Mouse (Mus musculus) megakaryocyte progenitor cell, adult 5-6 weeks (primary cell): ENCODE data around the gene Abhd17c. TPM values are rescaled to one million over a fixed set of nuclear protein-coding genes. Genes with fewer than 3 reads are reported as not detected.

Experiments used
- ATAC-seq: replicated peaks from 2 replicates; pipeline ENCODE4 v1.8.0; 2016; ENCODE audit warnings: mild to moderate bottlenecking, moderate TSS enrichment, inconsistent platforms; ENCODE audit not compliant: poor library complexity
- total RNA-seq, 2 experiments: library from RNA; stranded (forward) in 1 of 2; stranded (reverse) in 1 of 2; fragments of 157-497, 149-512 nt in 1 of 2; fragments of 200-1000 nt in 1 of 2; gene quantifications; 2 replicates each; pipeline versions ENCODE4 v1.2.3 to v1.2.4; 2015 to 2017

The Abhd17c gene
- total RNA-seq, 2 experiments from 2014 or later: 26.8 to 46.1 TPM

DNA sequence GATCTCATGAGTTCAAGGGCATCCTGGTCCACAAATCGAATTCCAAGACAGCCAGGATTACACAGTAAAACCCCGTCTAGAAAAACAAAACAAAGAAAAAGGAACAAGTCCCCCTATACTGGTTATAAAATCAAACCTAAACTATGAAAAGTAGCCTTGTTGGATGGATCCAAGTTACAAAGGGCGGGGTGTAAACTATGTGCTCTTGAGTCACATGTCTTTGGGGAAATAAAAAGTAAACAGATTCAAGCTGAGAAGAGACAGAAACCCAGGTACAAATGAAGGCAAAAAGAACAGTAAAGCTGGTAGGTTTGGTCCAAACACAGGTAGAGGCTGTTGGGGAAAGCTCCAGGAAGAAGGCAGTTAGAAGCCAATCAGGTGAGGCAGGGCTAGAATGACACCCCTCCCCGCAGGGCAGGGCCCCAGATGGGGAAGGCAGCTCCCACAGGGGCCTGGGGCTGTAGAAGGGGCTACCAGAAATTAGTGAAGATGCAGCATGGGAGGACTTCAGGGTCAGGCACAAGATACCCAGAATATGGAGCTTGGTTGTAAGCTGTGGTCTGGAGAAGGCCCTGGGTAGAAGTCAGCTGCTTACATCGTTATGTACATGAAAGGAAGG lies 31.4 kb downstream of the Abhd17c start:
- no peak for ATAC-seq

DNA sequence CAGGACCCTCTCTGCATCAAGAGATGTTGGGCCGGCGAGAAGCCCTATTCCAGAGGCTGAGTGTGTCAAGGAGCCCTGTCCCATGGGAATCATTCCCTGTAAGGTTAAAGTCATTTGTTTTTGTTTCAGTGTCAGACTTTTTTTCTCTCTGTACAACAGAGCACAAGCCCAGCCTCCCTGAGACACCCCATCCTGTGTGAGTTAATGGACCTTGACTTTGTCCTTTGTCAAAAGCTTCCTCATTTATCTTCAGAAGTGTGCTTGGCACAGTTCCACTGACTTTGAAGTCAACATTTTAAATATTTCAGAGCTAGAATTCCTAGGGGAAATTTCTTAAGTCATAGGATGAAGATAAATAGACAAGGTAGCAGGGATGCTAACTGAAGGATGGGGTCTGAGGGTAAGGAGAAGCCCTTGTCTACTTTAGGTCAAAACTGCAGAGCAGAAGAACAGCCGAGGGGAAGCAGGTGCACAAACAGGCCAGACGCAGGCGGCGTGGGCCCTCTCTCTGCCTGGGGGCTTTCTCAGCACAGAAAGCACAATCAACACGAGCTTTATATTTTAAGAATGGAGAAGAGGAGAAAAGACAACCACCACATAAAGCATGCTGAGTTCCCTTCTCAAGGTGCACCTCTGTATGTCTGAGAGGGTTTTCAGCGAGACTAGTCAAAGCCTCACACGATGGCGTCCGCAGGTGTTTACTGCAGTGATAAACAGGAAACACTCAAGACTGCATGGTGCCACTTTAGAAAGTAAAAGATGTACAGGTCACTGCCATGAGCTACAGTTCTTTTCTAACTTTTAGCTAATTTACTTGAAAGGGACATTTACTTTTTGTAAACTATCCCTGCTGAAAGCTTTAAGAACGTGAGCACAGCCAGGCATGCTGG lies 32.2 kb downstream of the Abhd17c start:
- ATAC-seq: no peak

DNA sequence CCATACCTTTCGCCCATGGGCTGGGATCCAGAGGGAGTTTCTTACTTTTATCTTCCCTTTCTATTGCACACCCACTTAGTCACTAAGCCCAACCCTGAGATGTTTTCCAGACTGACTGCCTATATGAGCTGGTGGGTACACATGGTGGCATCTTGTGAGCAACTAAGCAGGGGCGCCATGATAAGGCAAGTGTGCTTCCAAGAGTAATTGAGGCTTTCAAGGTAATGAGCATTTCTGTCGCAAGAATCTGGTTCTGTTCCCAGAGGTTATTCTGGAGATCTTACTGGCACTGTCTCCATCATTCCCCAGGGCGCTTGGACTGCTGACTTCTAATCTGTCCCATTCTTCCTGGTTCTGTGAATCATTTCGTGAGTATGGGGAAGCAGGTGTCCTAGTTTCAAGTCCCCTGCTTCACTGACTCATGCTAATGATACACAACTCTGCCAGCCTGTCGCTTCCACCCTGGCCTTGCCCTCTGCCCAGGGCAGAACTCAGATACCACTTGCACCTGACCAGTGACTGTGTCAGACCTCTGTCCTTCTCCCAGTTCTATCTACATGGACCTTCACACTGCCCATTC lies 34.1 kb downstream of the Abhd17c start:
- no peak for ATAC-seq

DNA sequence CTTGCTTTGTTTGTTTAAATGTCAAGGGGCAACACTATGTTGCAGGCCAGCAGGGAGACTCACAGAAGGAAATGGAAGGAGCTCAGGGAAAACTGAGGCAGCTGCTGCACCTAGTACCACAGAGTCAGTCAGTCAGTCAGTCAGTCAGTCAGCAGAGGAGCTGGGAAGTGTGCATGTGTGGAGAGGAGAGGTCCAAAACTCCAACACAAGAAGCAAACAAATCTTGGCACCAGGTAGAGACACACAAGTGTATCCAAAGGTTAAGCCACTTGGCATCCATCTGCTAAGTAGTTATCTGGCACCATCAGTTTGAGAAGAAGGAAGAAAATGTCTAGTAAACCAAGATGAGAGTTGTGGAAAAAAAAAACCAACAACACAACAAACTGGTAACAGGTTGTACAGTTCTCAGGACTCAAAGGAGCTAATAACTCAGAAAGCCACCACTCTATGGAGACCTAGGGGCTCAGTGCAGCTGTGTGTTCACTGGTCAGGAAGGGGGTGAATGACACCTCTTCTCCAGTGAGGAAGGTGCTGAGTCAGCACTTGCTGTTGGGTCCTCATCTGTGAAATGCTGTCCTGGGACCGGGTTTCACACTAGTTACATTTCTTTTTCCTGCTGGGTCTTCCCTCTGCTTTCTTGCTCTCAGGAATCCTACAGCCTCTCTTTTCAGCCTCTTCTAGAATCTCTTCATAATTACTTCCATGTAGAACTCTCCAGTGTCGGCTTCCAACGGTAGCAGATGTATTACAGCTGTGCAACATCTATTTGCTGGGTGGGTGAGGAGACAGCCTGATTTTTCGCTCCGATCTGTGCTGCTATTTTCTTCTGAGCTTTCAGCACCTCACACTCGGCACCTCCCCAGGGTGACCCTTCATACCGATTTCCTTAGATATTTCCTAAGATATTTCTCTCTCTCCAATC lies 34.8 kb downstream of the Abhd17c start:
- ATAC-seq: no peak

DNA sequence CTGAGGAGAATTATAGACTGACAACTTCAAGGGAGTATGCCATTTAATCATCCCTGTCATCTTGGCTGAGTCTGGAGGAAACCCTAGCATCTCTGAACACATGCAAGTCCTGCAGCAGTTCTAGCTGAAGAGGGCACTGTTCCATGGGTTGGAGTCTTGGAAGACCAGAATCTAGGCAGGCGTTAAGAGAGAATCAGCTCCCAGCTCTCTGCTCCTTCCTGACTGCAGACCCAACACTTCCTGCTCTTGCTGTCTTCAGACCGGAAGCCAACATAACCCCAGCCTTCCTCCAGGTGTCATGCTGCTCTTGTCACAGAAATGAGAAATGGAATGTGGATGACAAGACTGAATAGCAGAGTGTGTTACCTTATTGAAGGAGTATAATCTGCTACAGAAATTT lies 36.3 kb downstream of the Abhd17c start:
- peak; percentile 74 for ATAC-seq

DNA sequence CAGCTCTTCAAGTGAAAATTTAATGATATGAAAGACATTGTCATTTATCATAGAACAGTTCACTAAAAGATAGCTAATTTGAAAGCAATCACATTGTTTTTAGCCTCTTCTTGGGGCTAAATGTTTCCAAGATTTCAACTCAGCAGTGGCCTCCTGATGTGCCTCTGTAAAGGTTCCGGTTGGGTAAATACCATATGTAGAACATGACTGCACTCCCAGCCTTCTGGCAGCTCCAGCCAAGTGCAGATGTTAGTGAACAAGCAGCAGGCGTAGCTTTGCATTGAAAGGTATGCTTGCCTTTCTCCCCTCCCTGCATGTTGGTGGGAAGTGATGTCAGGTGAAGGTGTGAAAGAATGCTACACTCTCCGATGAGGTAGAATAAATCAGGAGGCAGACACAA lies 36.9 kb downstream of the Abhd17c start:
- no peak for ATAC-seq

DNA sequence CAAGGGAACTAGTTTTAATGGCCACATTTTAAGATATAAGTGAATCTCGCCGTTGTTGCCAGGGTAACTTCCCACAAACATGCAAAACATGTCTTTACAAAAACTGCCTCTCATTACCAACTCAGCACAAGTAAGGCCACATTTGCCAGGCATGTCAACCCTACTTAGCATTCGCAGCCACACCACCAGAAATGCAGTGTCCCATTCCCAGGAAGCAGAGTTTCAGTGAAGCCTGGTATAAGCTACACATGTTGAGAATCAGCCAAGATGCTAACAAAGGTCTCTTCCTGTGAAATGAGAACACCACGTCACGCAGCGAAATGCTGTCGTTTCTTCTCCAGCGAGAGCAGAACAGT lies 38.7 kb downstream of the Abhd17c start:
- ATAC-seq: no peak

DNA sequence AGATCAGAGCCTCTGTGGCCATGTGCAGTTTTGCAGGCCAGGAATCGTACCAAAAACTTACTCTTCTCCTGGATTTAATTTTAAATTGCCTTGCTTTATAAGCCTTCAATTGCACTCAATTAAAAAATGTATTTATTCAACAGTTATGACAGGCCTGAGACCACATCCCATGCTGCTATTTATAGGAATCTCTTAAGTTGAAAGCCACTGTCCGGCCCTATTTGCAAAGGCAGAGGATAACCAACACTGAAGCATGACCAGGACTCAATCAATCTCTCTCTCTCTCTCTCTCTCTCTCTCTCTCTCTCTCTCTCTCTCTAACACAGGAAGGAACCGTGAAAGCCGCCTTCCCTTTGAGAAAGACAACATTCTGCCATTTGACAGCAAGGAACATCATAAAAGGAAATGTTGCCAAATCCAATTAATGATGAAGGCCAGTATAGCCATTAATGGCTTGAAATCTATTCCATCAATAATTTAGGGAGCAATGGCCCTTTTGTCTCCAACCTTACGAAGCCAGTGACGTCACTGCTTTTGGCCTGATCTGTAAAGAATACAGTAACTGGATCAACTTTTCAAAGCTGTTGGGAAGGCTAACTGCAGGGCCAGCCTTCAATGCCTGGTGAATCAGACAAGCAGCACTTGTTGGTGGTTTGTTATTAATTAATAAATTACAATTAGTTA lies 39.2 kb downstream of the Abhd17c start:
- no peak for ATAC-seq

DNA sequence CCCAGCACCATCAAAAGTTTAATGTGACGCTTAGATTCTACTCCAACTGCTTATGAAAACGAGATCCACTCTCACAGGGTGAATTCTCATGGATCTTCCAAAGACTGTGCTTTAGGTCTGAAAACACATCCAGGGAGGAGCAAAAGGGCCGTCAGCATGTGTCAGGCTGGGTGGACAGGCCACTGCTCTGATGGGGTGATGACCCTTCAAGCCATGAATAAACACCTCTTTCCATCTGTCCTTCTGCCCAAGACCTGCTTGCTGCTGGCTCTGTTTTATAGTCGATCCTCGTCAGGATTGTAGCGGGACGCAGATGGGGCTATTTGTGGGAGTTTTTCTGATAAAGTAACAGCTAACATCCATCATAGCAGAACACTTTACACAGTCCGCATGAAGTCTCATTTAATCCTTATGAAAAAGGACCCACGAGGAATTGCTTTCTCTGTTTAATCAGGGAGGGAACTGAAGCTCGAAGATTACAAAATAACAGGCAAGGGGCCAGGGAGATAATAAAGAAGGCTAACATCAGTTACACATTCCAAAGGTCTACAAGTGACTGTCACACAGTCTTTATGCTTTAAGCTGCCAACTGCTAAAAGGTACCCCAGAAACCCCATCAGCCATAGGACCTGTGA lies 39.9 kb downstream of the Abhd17c start:
- ATAC-seq: no peak

DNA sequence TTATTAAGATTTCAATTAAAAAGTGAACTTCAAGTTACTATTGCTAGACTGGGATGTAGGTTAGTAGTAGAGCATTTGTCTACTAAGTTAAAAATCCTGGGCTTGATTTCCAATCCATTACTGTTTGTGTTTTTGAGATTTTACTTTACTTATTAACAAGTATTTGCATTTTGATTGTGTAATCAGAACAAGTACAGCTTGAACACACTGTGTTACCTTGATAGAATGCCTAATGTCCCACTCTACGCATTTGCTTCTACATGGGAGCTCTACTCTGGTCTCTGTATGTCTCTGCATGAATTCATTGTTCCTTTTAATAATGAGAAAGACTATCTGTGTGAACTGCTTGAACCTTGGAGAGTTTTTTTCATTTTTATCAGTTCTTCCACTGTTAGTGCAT lies 44.8 kb downstream of the Abhd17c start:
- no peak for ATAC-seq

DNA sequence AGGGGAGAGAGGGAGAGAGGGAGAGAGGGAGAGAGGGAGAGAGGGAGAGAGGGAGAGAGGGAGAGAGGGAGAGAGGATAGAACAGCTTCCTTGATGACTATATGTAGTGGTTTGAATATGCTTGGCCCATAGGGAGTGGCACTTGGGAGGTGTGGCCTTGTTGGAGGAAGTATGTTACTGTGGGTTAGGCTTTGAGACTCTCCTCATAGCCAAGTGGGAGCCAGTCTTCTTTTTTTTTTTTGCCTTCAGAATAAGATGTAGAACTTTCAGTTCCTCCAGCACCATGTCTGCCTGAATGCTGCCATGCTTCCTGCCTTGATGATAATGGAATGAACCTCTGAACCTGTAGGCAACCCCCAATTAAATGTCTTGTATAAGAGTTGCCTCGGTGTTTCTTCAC lies 49.1 kb downstream of the Abhd17c start:
- ATAC-seq: peak; percentile 83

DNA sequence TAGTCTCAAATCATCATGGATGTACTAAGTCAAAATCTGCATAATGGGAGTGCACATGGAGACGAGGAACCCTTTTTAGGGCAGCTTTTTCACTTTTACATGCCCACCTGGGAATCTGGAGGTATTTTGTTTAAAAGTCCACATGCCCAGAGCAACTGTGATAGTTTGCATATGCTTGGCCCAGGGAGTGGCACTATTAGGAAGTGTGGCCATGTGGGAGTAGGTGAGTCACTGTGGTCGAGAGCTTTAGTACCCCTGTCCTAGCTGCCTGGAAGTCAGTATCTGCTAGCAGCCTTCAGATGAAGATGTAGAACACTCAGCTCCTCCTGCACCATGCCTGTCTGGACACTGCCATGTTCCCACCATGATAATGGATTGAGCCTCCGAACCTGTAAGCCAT lies 51.0 kb downstream of the Abhd17c start:
- no peak for ATAC-seq

DNA sequence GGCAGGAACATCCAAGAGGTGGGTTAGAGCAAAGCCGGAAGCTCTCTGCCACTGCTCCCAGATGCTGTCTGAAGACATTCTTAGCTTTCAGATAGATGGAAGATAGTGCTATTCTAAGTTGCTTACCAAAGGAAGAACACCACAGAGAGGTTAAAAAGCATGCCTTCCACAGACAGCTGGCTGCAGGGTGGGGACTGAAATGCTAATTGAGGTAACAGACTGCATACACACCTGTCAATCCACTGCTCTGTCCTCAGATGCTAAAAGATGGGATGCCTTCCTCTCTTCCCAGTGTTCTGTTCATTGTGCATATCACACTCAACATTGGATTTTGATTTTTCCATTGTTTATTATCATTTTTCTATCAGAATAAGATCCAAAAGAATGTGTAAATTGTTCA lies 53.6 kb downstream of the Abhd17c start:
- no peak for ATAC-seq

DNA sequence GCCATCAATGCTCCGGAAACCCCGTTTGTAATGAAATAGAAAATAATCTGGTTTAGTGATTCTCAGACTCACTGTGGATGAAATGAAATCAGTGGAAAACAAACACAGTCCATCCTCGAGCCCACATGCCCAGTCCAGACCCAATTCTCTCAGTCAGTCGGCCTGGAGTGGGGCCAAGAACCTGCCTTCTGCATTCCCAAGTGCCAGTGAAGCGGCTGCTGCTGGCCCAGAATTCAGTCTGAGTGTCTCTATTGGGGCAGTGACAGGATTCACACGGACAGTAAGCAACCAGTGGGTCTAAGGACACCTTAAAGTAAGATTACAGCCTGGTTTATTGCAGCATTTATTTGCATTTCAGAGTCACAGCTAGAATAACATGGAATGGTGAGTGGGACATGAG lies 55.2 kb downstream of the Abhd17c start:
- ATAC-seq: no peak

DNA sequence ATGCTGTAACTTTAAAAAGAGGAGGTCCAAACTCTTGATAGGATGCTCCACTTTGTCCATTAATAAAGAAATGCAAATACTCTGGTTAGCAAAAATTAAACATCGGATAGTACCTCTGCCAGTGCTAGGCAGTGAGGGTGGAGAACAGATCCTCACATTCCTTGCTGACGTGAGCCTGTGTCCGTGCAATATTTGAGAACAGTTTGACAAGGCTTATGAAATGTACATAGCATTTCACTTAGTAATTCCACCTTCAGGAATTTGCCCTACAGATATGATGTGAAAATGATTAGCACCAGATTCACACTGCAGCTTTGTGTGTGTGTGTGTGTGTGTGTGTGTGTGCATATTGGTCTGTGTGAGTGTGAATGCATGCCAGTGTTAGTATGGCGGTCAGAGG lies 60.9 kb downstream of the Abhd17c start:
- ATAC-seq: no peak

DNA sequence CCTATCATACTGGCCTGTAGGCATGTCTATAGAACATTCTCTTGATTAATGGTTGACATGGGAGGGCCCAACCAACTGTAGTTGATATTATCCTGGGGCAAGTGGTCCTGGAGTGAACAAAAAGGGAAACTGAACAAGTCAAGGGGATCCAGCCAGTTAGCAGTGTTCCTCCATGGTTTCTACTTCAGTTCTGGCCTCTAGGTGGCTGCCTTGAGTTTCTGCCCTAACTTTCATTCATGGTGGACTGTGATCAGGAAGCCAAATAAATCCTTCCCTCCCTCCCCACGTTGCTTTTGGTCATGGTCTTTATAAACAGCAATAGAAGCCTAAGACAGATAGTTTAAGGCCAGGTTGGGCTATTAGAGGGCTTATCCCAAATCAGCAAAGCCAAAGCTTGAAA lies 61.9 kb downstream of the Abhd17c start:
- ATAC-seq: peak; percentile 63

DNA sequence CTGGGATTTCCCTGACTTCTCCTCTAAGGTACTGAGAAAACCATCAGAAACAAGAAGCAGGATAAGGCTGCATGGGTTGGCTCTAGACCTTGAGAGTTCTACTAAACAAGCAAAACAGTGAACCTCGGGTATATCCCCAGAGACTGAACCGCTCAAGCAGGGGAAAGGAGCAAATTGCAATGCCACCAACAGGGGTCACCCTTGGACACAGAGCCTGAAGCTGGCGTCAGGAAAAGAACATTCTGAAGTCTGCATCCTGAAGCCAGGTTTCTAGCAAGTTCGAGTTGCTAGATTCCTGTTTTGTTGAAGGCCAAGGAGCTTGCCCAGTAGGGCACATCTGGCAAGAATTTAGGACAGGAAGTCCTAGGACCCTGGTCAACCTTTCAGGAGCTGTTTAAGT lies 62.7 kb downstream of the Abhd17c start:
- peak; percentile 72 for ATAC-seq

DNA sequence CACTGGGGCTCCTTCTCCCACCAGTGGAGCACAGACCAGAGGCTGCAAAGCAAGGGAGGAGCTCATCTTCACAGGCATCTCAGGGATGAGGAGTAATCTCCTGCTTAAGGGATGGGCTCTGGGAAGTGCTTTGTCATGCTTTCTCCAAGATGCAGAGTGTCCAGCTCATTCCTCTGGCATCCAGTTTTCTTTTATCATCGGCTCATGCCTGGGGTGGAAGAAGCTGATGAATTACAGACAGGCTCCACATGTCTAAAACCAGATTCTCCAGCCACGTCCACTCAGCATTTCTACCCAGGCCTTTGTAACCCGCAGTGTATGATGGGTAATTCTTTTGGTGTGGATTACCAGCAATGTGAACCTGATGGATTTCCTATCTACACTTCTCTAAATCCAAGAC lies 63.5 kb downstream of the Abhd17c start:
- ATAC-seq: no peak

DNA sequence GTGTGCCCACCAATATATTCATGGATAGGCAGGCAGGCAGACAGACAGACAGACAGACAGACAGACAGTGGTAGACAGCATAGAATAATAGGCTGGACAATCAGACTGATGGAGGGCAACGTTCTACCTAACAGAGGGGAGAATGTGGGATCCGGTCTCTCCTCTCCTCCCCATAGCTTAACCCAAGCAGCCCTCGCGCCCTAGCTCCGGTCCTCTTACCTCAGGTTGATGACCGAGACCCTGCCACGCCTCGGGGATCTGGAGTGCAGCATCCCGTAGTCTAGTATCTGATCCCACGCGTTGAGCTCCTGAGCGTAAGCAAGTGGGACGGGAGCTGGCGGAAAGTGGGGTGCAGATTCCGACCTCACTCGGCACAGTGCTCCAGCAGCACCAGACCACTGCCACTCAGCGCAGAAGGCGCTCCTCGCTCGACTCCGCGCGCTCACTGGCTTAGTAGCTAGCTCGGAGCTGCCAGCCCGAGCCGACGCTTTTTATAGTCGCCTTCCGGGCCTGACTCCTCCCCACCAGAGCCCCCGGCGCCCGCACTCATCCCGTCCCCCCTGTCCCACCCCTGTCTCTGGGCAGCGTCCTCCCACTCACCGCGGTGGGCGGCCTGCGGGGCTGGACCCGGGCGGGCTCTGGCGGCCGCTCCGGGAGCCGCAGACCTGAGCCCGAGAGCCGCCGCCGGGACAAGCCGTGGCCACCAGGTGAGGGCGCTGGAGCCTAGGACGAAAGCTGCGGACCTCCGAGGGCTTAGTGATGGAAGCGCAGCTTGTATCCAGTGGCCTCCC lies 65.5 kb downstream of the Abhd17c start, which contains the start of gene Cemip:
Gene Cemip (minus strand): TSS at position 464 of the 791 bp plus-strand sequence.
- ATAC-seq: peak; percentile 71
